Mouse (Mus musculus) adrenal gland, adult 8-10 months (tissue): ENCODE measurements around the gene Vmn1r193. TPM values are rescaled to one million over a fixed set of nuclear protein-coding genes. Genes with fewer than 3 reads are reported as not detected.
"Not testable (repeated sequence)": the region's sequence is repeated elsewhere in the genome, so short reads cannot be mapped to it uniquely, and the experiment has no call there.

ENCODE experiments used
- DNase-seq: peaks from one replicate; pipeline ENCODE4 v3.0.0; 2022
- microRNA-seq, 2 experiments: library from miRNA; unstranded; fragments of <30 nt; microRNA quantifications; one replicate each; pipeline ENCODE4 v1.2.0; 2022
- total RNA-seq, 4 experiments: library from RNA; stranded (reverse); gene quantifications; 2 replicates each; pipeline ENCODE4 v1.2.4; 2022

The Vmn1r193 gene
- total RNA-seq, result not detected

- DNase-seq, result not testable (repeated sequence)
Observed at GRCm38 (mm10) chr13:22223060-22223459, at the start of gene Vmn1r193. Vmn1r193 (minus strand) TSS chr13:22223160.

GRCm38 (mm10) chr13:22271721-22272120 is 48.8 kb upstream of the Vmn1r193 start:
- no peak for DNase-seq

GRCm38 (mm10) chr13:22270222-22270621 is 47.3 kb upstream of the Vmn1r193 start, which contains the start of gene Vmn1r195:
Vmn1r195 (plus strand) TSS chr13:22270522.
- not testable (repeated sequence) for DNase-seq

GRCm38 (mm10) chr13:22243915-22244314 is 21.0 kb upstream of the Vmn1r193 start, which contains the start of gene Vmn1r194:
Vmn1r194 (plus strand) TSS chr13:22244215.
- no peak for DNase-seq

GRCm38 (mm10) chr13:22192756-22193155 is 30.2 kb downstream of the Vmn1r193 start:
- not testable (repeated sequence) for DNase-seq

GRCm38 (mm10) chr13:22191041-22191440 is 31.9 kb downstream of the Vmn1r193 start, which contains the start of gene Vmn1r192:
Vmn1r192 (minus strand) TSS chr13:22191141.
- no peak for DNase-seq

- no peak for DNase-seq
Observed at GRCm38 (mm10) chr13:22190385-22190784, 32.6 kb downstream of the Vmn1r193 start.

GRCm38 (mm10) chr13:22189313-22189712 is 33.6 kb downstream of the Vmn1r193 start:
- DNase-seq, result no peak

GRCm38 (mm10) chr13:22183869-22184268 is 39.1 kb downstream of the Vmn1r193 start, which contains the start of gene Vmn1r191:
Vmn1r191 (minus strand) TSS chr13:22183969.
- no peak for DNase-seq

GRCm38 (mm10) chr13:22168416-22168815 is 54.5 kb downstream of the Vmn1r193 start:
- DNase-seq, result no peak

Small RNA genes lying within 50 kb of the gene (microRNA-seq; reads per million reads assigned to microRNA genes)
- gene Gm23282, result 0 reads per million in 2 experiments
- 0 reads per million in 2 experiments for gene Gm25084

Other genes with a start within 250 kb of the Vmn1r193 start
- not detected for gene Pom121l2, start 242.0 kb downstream of the Vmn1r193 start, total RNA-seq
- gene Prss16, start 213.4 kb downstream of the Vmn1r193 start, total RNA-seq, result under 1 TPM in 2 of 4 experiments, not detected in 2; 0.63 to 0.70 TPM
- 10 to 100 TPM in 2 of 4 experiments, 1 to 10 TPM in 1, not detected in 1; 6.0 to 18.5 (median 12.6) TPM for gene Hist1h2ah, start 187.6 kb downstream of the Vmn1r193 start, total RNA-seq
- gene Hist1h2bk, start 187.3 kb downstream of the Vmn1r193 start, total RNA-seq, result 10 to 100 TPM; 22.5 to 31.6 (median 25.4) TPM
- 10 to 100 TPM; 42.6 to 80.0 (median 56.7) TPM for gene Hist1h4i, start 181.8 kb downstream of the Vmn1r193 start, total RNA-seq
- 10 to 100 TPM in 3 of 4 experiments, 1 to 10 TPM in 1; 8.7 to 18.8 (median 13.1) TPM for gene Hist1h2ag, start 180.2 kb downstream of the Vmn1r193 start, total RNA-seq
- 10 to 100 TPM; 14.2 to 31.0 (median 21.9) TPM for gene Hist1h2bj, start 179.9 kb downstream of the Vmn1r193 start, total RNA-seq
- not detected for gene Vmn1r188, start 138.7 kb downstream of the Vmn1r193 start, total RNA-seq
- not detected for gene Vmn1r189, start 117.3 kb downstream of the Vmn1r193 start, total RNA-seq
- not detected for gene Vmn1r191, start 39.2 kb downstream of the Vmn1r193 start, total RNA-seq
- not detected for gene Vmn1r192, start 32.0 kb downstream of the Vmn1r193 start, total RNA-seq
- not detected for gene Vmn1r194, start 21.1 kb upstream of the Vmn1r193 start, total RNA-seq
- gene Vmn1r195, start 47.4 kb upstream of the Vmn1r193 start, total RNA-seq, result not detected
- not detected for gene Vmn1r196, start 66.8 kb upstream of the Vmn1r193 start, total RNA-seq
- not detected for gene Vmn1r197, start 101.4 kb upstream of the Vmn1r193 start, total RNA-seq
- gene Vmn1r198, start 127.2 kb upstream of the Vmn1r193 start, total RNA-seq, result not detected
- not detected for gene Vmn1r199, start 156.7 kb upstream of the Vmn1r193 start, total RNA-seq
- not detected for gene Vmn1r200, start 167.2 kb upstream of the Vmn1r193 start, total RNA-seq
- gene Vmn1r201, start 248.8 kb upstream of the Vmn1r193 start, total RNA-seq, result not detected